Mouse (Mus musculus): ENCODE results near the gene AI661453.

- TF ChIP-seq CHD2 (IDR thresholded peaks at IDR 0.05; ENCODE audit: low read depth, low read length): no peak
- TF ChIP-seq HCFC1 (IDR thresholded peaks at IDR 0.05; ENCODE audit: borderline replicate concordance, insufficient read depth, low read length): no peak
These were observed 33.2 kb downstream of the AI661453 start for GRCm38 (mm10) chr17:47469642-47470041.
